Mouse (Mus musculus) neural tube, embryonic 14.5 days (tissue): ENCODE results near the gene Garnl3. TPM values are rescaled to one million over a fixed set of nuclear protein-coding genes. Genes with fewer than 3 reads are reported as not detected.
"Not testable (repeated sequence)": the region's sequence is repeated elsewhere in the genome, so short reads cannot be mapped to it uniquely, and the experiment has no call there.

Experiments
- ATAC-seq: fragments of 200-750 bp; cut with Nextera tagmentation; 2 replicates; pipeline ENCODE4 v1.8.0; 2017; ENCODE audit warnings: low read depth, mild to moderate bottlenecking, moderate TSS enrichment, moderate library complexity
- H3K27ac ChIP-seq: fragments of 300-500 bp; sonication (generic); 2 replicates; pipeline ENCODE4 v1.5.1; 2014; ENCODE audit warnings: low read depth, mild to moderate bottlenecking, control low read depth, low read length, moderate library complexity, mixed read lengths
- H3K27me3 ChIP-seq: fragments of 300-500 bp; sonication (generic); 2 replicates; pipeline ENCODE4 v1.6.1; 2014; ENCODE audit warnings: low read length; ENCODE audit not compliant: control insufficient read depth, insufficient read depth
- H3K36me3 ChIP-seq: fragments of 300-500 bp; sonication (generic); 2 replicates; pipeline ENCODE4 v1.6.1; 2014; ENCODE audit warnings: low read length, mixed read lengths; ENCODE audit not compliant: control insufficient read depth, insufficient read depth
- H3K4me1 ChIP-seq: fragments of 300-500 bp; sonication (generic); 2 replicates; pipeline ENCODE4 v1.6.1; 2014; ENCODE audit warnings: low read length; ENCODE audit not compliant: control insufficient read depth, insufficient read depth
- H3K4me2 ChIP-seq: fragments of 300-500 bp; sonication (generic); 2 replicates; pipeline ENCODE4 v1.6.1; 2014; ENCODE audit warnings: mild to moderate bottlenecking, low read depth, low read length, control low read depth
- H3K4me3 ChIP-seq: fragments of 300-500 bp; sonication (generic); 2 replicates; pipeline ENCODE4 v1.5.1; 2014; ENCODE audit warnings: low read depth, low read length, control low read depth, mixed read lengths
- H3K9ac ChIP-seq: fragments of 300-500 bp; sonication (generic); replicated peaks from 2 replicates; pipeline ENCODE4 v1.6.1; 2014; ENCODE audit warnings: low read depth, mild to moderate bottlenecking, control low read depth, low read length, mixed read lengths
- H3K9me3 ChIP-seq: fragments of 300-500 bp; sonication (generic); 2 replicates; pipeline ENCODE4 v1.6.1; 2016; ENCODE audit warnings: low read length; ENCODE audit not compliant: control insufficient read depth
- WGBS: fragments of 180-500 bp; shearing (Covaris S2); extraction: QIAGEN DNeasy Blood & Tissue Kit; methylation state at CpG from one replicate; pipeline ENCODE4 v1.1.7; 2014; 5-methylcytosine and 5-hydroxymethylcytosine counted together
- polyA plus RNA-seq: library from polyadenylated mRNA; unstranded; fragments of >200 nt; fragmentation: Nextera tagmentation; extraction: Ambion mirVana; gene quantifications from 2 replicates; pipeline ENCODE4 v1.2.1, GENCODE M21; 2014

Gene Garnl3
- polyA plus RNA-seq, 1 experiment from 2014 or later = 65.7 TPM

- Histone ChIP-seq H3K27me3 (no peaks in the 10 kb centered on the region), H3K9ac (no peak overlapping the region), H3K4me3 (no peak overlapping the region), H3K27ac (no peak overlapping the region), H3K4me1 (no peaks in the 10 kb centered on the region), H3K4me2 (no peak overlapping the region), H3K9me3 (no peaks in the 10 kb centered on the region), H3K36me3 (no peaks in the 10 kb centered on the region)
- 91% methylated on average over 7 of the region's 7 CpGs for WGBS
- no peak for ATAC-seq
Observed at GRCm38 (mm10) chr2:33033281-33033680, 98.2 kb downstream of the Garnl3 start.

DNA sequence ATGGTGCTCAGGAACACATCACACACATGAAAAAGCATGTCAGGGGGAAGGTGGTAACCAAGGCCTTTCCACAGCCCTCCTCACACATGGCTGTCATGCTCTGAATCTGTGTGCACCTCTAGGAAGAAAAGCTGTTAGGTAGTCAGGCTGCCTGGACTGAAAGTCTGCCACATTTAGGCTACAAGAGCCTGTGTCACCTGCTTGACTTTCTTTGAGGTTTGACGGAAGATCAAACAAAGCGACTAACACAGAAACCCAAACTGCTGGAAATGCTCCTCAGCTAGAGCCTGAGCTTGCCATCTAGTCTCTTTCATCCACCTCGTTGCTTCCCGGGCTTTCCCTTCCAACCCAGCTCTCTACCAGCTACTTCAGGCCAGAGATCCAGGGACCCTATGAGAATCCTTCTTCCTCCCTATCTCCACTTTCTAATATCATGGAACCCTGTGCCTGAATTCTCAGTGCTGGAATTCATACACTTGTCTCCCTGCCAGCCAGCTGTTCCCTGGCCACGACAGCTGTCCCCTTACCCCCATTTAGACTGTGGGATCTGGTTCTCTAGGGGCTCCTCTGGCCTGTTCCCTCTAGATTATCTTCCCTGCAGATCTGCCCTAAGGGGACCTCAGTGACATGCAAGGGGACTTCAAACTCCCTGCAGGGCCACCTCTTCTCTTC is 98.9 kb downstream of the Garnl3 start:
- H3K9ac ChIP-seq = no peak overlapping the region
- H3K27me3 ChIP-seq = no peaks in the 10 kb centered on the region
- H3K36me3 ChIP-seq = no peaks in the 10 kb centered on the region
- H3K9me3 ChIP-seq = no peaks in the 10 kb centered on the region
- H3K4me3 ChIP-seq = no peak overlapping the region
- H3K4me2 ChIP-seq = no peak overlapping the region
- 87% methylated on average over 5 of the region's 5 CpGs for WGBS
- H3K4me1 ChIP-seq = no peaks in the 10 kb centered on the region
- ATAC-seq = no peak
- H3K27ac ChIP-seq = no peak overlapping the region

DNA sequence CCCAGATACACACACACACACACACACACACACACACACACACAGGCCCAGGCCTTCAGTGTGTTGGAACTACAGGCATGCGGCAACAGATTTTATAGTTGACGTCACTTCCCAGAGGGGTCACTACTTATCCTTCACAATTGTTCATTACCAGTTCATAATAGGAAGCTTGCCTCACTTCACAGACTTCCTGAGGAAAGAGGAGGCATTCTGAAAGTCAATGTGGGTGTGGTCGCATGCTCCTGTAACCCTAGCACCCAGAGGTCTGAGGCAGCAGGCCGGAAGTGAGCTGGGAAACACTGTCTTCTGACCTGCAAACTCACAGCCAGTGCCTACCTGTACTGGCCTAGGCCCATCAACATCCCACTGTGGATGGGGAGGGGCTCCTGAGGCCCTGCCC is 106.4 kb downstream of the Garnl3 start:
- Histone ChIP-seq H3K9ac (no peak overlapping the region), H3K9me3 (no peaks in the 10 kb centered on the region), H3K4me1 (no peaks in the 10 kb centered on the region), H3K36me3 (no peaks in the 10 kb centered on the region), H3K27me3 (no peaks in the 10 kb centered on the region), H3K4me3 (no peak overlapping the region), H3K27ac (no peak overlapping the region), H3K4me2 (no peak overlapping the region)
- 86% methylated on average over 4 of the region's 4 CpGs for WGBS
- ATAC-seq = no peak

GRCm38 (mm10) chr2:33024564-33024963 is 106.9 kb downstream of the Garnl3 start:
- ATAC-seq = no peak
- Histone ChIP-seq H3K4me1 (no peaks in the 10 kb centered on the region), H3K9ac (no peak overlapping the region), H3K36me3 (no peaks in the 10 kb centered on the region), H3K4me2 (no peak overlapping the region), H3K4me3 (no peak overlapping the region), H3K27ac (no peak overlapping the region), H3K27me3 (no peaks in the 10 kb centered on the region), H3K9me3 (no peaks in the 10 kb centered on the region)
- WGBS = 64% methylated on average over 10 of the region's 10 CpGs

GRCm38 (mm10) chr2:33022846-33023245 is 108.6 kb downstream of the Garnl3 start:
- WGBS = 82% methylated on average over 6 of the region's 6 CpGs
- Histone ChIP-seq H3K9ac (no peak overlapping the region), H3K4me2 (no peak overlapping the region), H3K36me3 (no peaks in the 10 kb centered on the region), H3K9me3 (no peaks in the 10 kb centered on the region), H3K27ac (no peak overlapping the region), H3K4me1 (no peaks in the 10 kb centered on the region), H3K27me3 (no peaks in the 10 kb centered on the region), H3K4me3 (no peak overlapping the region)
- ATAC-seq = no peak

- no peak overlapping the region for H3K9ac ChIP-seq
- 16% methylated on average over 6 of the region's 6 CpGs for WGBS
- ATAC-seq = no peak
Observed at GRCm38 (mm10) chr2:33018026-33018425, 113.4 kb downstream of the Garnl3 start.

GRCm38 (mm10) chr2:33017191-33017590 is 114.3 kb downstream of the Garnl3 start:
- 89% methylated on average over 2 of the region's 2 CpGs for WGBS
- no peaks in the 10 kb centered on the region for H3K36me3 ChIP-seq
- no peak overlapping the region for H3K9ac ChIP-seq
- no peak for ATAC-seq
- H3K27me3 ChIP-seq = no peaks in the 10 kb centered on the region
- H3K4me3 ChIP-seq = no peak overlapping the region
- H3K4me2 ChIP-seq = no peak overlapping the region
- no peaks in the 10 kb centered on the region for H3K4me1 ChIP-seq
- no peak overlapping the region for H3K27ac ChIP-seq
- H3K9me3 ChIP-seq = no peaks in the 10 kb centered on the region

More at GRCm38 (mm10) chr2:33018026-33018425, 113.4 kb downstream of the Garnl3 start:
- Histone ChIP-seq H3K27ac (no peak overlapping the region), H3K27me3 (no peaks in the 10 kb centered on the region), H3K4me2 (no peak overlapping the region), H3K4me3 (no peak overlapping the region), H3K9me3 (no peaks in the 10 kb centered on the region), H3K4me1 (no peaks in the 10 kb centered on the region), H3K36me3 (no peaks in the 10 kb centered on the region)

DNA sequence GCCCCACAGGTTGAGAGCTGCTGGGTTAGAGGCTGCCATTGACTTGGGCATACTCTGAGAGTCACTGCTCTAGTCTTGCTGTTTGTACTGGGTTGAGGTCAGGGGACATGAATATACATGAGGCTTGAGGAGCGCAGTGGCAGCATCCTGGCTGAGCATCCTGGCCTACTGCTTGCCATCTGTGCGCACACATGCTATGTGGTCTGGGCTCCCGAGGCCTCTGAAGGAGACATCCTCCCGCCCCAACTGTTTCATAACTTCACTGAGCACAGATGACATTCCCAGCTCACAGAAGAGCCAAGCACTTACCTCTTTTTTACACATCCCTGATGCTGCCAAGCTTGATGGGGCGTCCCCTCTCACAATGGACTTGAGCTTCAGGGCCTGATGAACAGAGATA is 116.6 kb downstream of the Garnl3 start:
- WGBS = 64% methylated on average over 5 of the region's 5 CpGs
- ATAC-seq = no peak
- H3K4me3 ChIP-seq = no peak overlapping the region
- no peaks in the 10 kb centered on the region for H3K9me3 ChIP-seq
- H3K36me3 ChIP-seq = no peaks in the 10 kb centered on the region
- H3K27ac ChIP-seq = no peak overlapping the region
- H3K4me1 ChIP-seq = no peaks in the 10 kb centered on the region
- H3K4me2 ChIP-seq = no peak overlapping the region
- H3K27me3 ChIP-seq = no peaks in the 10 kb centered on the region
- no peak overlapping the region for H3K9ac ChIP-seq

- WGBS = 88% methylated on average over 4 of the region's 4 CpGs
- not testable (repeated sequence) for H3K4me2 ChIP-seq, ATAC-seq, H3K9me3 ChIP-seq, H3K4me3 ChIP-seq, H3K27ac ChIP-seq, H3K36me3 ChIP-seq, H3K9ac ChIP-seq, H3K4me1 ChIP-seq, H3K27me3 ChIP-seq
Observed at GRCm38 (mm10) chr2:33009055-33009454, 122.4 kb downstream of the Garnl3 start.
